Mouse (Mus musculus) G1E (cell line): Measurements from ENCODE around the gene Olfr987. TPM values are rescaled to one million over a fixed set of nuclear protein-coding genes. Genes with fewer than 3 reads are reported as not detected.
"Not testable (repeated sequence)": the region's sequence is repeated elsewhere in the genome, so short reads cannot be mapped to it uniquely, and the experiment has no call there.

Experiments
- ATAC-seq: 2 replicates; pipeline ENCODE4 v1.8.0; 2016; ENCODE audit warnings: mild to moderate bottlenecking; ENCODE audit not compliant: insufficient number of reproducible peaks, poor library complexity, low FRiP score, severe bottlenecking; ENCODE audit errors: extremely low read depth
- DNase-seq: peaks from one replicate; pipeline ENCODE4 v3.0.0; 2012; ENCODE audit warnings: low spot score
- H3K27me3 ChIP-seq: 2 replicates; pipeline ENCODE4 v1.6.1; 2012; ENCODE audit warnings: mild to moderate bottlenecking, low read length, inconsistent platforms; ENCODE audit not compliant: insufficient read depth
- H3K36me3 ChIP-seq: replicated peaks from 2 replicates; pipeline ENCODE3; 2012; ENCODE audit warnings: mild to moderate bottlenecking, inconsistent platforms
- H3K4me1 ChIP-seq: 2 replicates; pipeline ENCODE4 v1.6.1; 2012; ENCODE audit warnings: low read depth, low read length, inconsistent platforms, mixed read lengths; ENCODE audit not compliant: insufficient read depth
- H3K4me3 ChIP-seq: 2 replicates; pipeline ENCODE4 v1.5.1; 2012; ENCODE audit warnings: low read depth, mild to moderate bottlenecking, inconsistent platforms, low read length, moderate library complexity, mixed read lengths
- H3K9me3 ChIP-seq: replicated peaks from 2 replicates; pipeline ENCODE4 v1.6.1; 2012; ENCODE audit warnings: inconsistent platforms
- CTCF ChIP-seq: IDR thresholded peaks from 2 replicates; pipeline ENCODE4 v1.5.1; 2012; ENCODE audit warnings: low read depth, low read length, inconsistent platforms, mixed read lengths
- GATA1 ChIP-seq: IDR thresholded peaks from 2 replicates; pipeline ENCODE4 v1.6.1; 2012; ENCODE audit warnings: borderline replicate concordance, low read length, inconsistent platforms, mixed read lengths
- GATA2 ChIP-seq: IDR thresholded peaks from 2 replicates; pipeline ENCODE4 v1.6.1; 2012; ENCODE audit warnings: low read depth, low read length, inconsistent platforms, borderline replicate concordance
- POLR2AphosphoS5 ChIP-seq: IDR thresholded peaks from 2 replicates; pipeline ENCODE4 v1.6.1; 2012; ENCODE audit warnings: low read depth, low read length, inconsistent platforms; ENCODE audit not compliant: insufficient replicate concordance
- TAL1 ChIP-seq: conservative IDR thresholded peaks from 2 replicates; pipeline ENCODE4 v1.6.1; 2012; ENCODE audit warnings: low read depth, low read length, inconsistent platforms, mixed read lengths
- polyA plus RNA-seq: library from polyadenylated mRNA; stranded (reverse); fragments of >175 nt; gene quantifications from 2 replicates; pipeline ENCODE4 v1.2.3, GENCODE M21; 2012
- total RNA-seq, 2 experiments: library from RNA; stranded (forward) in 1 of 2; stranded (reverse) in 1 of 2; fragments of 200-1000 nt in 1 of 2; fragments of >200 nt in 1 of 2; fragmentation: Nextera tagmentation in 1 of 2; gene quantifications; 2 replicates each; pipeline ENCODE4 v1.2.3; 2014 to 2017

Olfr987 gene
- total RNA-seq (2014; fragmentation: Nextera tagmentation): not detected in 2 replicates
- total RNA-seq (2017): 0.06 and 0.27 TPM in 2 replicates
- not detected in 2 replicates for polyA plus RNA-seq

GRCm38 (mm10) chr2:85339215-85339614 lies at the start of gene Olfr987:
Gene Olfr987 (minus strand): TSS chr2:85339315.
- not testable (repeated sequence) for H3K9me3 ChIP-seq, H3K27me3 ChIP-seq, DNase-seq, H3K4me1 ChIP-seq, H3K36me3 ChIP-seq, H3K4me3 ChIP-seq, ATAC-seq

DNA sequence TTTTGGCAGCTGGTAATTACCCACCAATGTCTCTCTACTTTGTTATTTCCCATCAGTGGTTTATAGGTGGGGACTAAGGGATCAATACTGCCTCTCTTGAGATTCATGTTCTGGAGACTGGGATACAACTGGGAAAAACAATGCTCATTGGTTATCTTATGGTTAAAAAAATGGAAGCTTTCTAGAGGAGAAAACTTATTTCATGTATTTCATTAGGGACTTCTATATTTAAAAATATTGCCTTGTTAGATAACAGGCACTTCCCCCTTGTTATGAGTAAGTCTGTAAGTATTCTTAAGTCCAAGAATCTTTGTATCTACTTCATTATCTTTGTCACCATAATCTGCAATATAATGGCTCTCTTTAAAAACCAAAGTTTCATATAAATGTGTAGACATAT lies 24.0 kb upstream of the Olfr987 start, which contains the start of gene Olfr988:
TSS of gene Olfr988 (minus strand) at position 101 of the 400 bp plus-strand sequence.
- H3K27me3 ChIP-seq, H3K4me3 ChIP-seq, ATAC-seq, H3K36me3 ChIP-seq, DNase-seq, H3K9me3 ChIP-seq, H3K4me1 ChIP-seq: not testable (repeated sequence)

GRCm38 (mm10) chr2:85339972-85340371 lies 857 bp upstream of the Olfr987 start:
- Histone ChIP-seq H3K4me1 (no peaks in the 10 kb centered on the region), H3K9me3 (no peaks in the 10 kb centered on the region), H3K36me3 (no peaks in the 10 kb centered on the region), H3K4me3 (no peak overlapping the region), H3K27me3 (no peaks in the 10 kb centered on the region)
- TF ChIP-seq POLR2AphosphoS5: no peak
- TF ChIP-seq GATA2: no peak
- no peak for TF ChIP-seq GATA1
- TF ChIP-seq TAL1: no peak
- no peak for TF ChIP-seq CTCF
- DNase-seq: no peak
- ATAC-seq: no peak

GRCm38 (mm10) chr2:85319106-85319505 lies 20.0 kb downstream of the Olfr987 start:
- no peaks in the 10 kb centered on the region for H3K36me3 ChIP-seq
- H3K4me1 ChIP-seq: no peaks in the 10 kb centered on the region
- no peaks in the 10 kb centered on the region for H3K27me3 ChIP-seq
- no peak for DNase-seq
- ATAC-seq: no peak
- TF ChIP-seq GATA2: no peak
- no peak for TF ChIP-seq TAL1
- no peak for TF ChIP-seq CTCF
- no peak for TF ChIP-seq GATA1
- TF ChIP-seq POLR2AphosphoS5: no peak
- no peaks in the 10 kb centered on the region for H3K9me3 ChIP-seq
- no peak overlapping the region for H3K4me3 ChIP-seq

DNA sequence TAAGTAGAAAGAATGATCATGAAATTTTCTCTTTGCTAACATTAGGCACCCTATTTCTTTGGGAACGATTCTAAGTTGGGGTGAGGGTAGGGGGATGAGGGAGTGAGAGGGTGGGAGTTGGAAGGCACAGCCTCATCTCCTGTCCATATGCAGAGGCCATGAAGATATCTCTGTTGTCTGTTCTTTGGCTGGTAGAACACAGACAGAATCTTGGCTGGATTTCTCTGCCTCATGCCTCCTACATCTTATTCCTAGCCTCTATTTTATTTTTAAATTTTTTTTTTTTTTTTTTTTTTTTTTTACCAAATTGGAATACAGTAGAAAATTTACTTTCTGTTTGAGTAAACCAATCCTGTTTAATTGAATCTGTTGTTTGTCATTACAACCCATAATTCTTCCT lies 53.7 kb downstream of the Olfr987 start:
- no peak for ATAC-seq
- Histone ChIP-seq H3K36me3 (no peaks in the 10 kb centered on the region), H3K4me3 (no peak overlapping the region), H3K27me3 (no peaks in the 10 kb centered on the region), H3K4me1 (no peaks in the 10 kb centered on the region), H3K9me3 (no peaks in the 10 kb centered on the region)
- DNase-seq: no peak
- TF ChIP-seq TAL1 (no peak), CTCF (no peak), GATA1 (no peak), POLR2AphosphoS5 (no peak), GATA2 (no peak)

GRCm38 (mm10) chr2:85284626-85285025 lies 54.5 kb downstream of the Olfr987 start:
- H3K36me3 ChIP-seq: no peaks in the 10 kb centered on the region
- ATAC-seq (no peak), DNase-seq (no peak)
- no peak overlapping the region for H3K4me3 ChIP-seq
- no peaks in the 10 kb centered on the region for H3K9me3 ChIP-seq
- no peaks in the 10 kb centered on the region for H3K27me3 ChIP-seq
- no peaks in the 10 kb centered on the region for H3K4me1 ChIP-seq
- TF ChIP-seq POLR2AphosphoS5 (no peak), GATA2 (no peak), TAL1 (no peak), GATA1 (no peak), CTCF (no peak)

- DNase-seq: no peak
- no peak for TF ChIP-seq TAL1
- no peak for TF ChIP-seq POLR2AphosphoS5
- TF ChIP-seq GATA1: no peak
- no peak for TF ChIP-seq GATA2
- no peak for TF ChIP-seq CTCF
Observed at GRCm38 (mm10) chr2:85283631-85284466, 55.3 kb downstream of the Olfr987 start.

More at GRCm38 (mm10) chr2:85283631-85284466, 55.3 kb downstream of the Olfr987 start:
- H3K27me3 ChIP-seq: no peaks in the 10 kb centered on the region
- H3K36me3 ChIP-seq: no peaks in the 10 kb centered on the region
- no peaks in the 10 kb centered on the region for H3K4me1 ChIP-seq
- no peak for ATAC-seq
- H3K9me3 ChIP-seq: no peaks in the 10 kb centered on the region
- H3K4me3 ChIP-seq: no peak overlapping the region
